Mouse (Mus musculus) thymus, adult 2 months (tissue): Measurements from ENCODE around the gene Slc39a11.

ENCODE experiments used
- CTCF ChIP-seq: fragments of 200-500 bp; IDR thresholded peaks from 2 replicates; pipeline ENCODE4 v1.5.1; 2012; ENCODE audit warnings: mild to moderate bottlenecking, control low read depth, low read length, moderate library complexity, borderline replicate concordance; ENCODE audit not compliant: control insufficient read depth, poor library complexity, insufficient read depth; ENCODE audit errors: extremely low read depth
- POLR2A ChIP-seq: fragments of 200-500 bp; IDR thresholded peaks from 2 replicates; pipeline ENCODE4 v1.6.1; 2012; ENCODE audit warnings: mild to moderate bottlenecking, low read length, control low read depth, moderate library complexity; ENCODE audit not compliant: control insufficient read depth, poor library complexity, insufficient read depth; ENCODE audit errors: extremely low read depth

GRCm38 (mm10) chr11:113595144-113595543 lies 54.7 kb downstream of the Slc39a11 start:
- TF ChIP-seq CTCF, result no peak
- no peak for TF ChIP-seq POLR2A
